Mouse (Mus musculus): ENCODE data around the gene Cldn13.

- no peak for TF ChIP-seq CTCF (IDR thresholded peaks at IDR 0.05; ENCODE audit: extremely low read depth, insufficient read depth, insufficient read length, insufficient replicate concordance)
- no peak for TF ChIP-seq POLR2A (IDR thresholded peaks at IDR 0.05; ENCODE audit: low read depth, low read length)
These were observed 42.3 kb downstream of the Cldn13 start for GRCm38 (mm10) chr5:134873034-134873433.

Measured in spleen, adult 2 months (tissue).